Mouse (Mus musculus): Measurements from ENCODE around the gene Slc12a7. TPM values are rescaled to one million over a fixed set of nuclear protein-coding genes. Genes with fewer than 3 reads are reported as not detected.

The Slc12a7 gene
- polyA plus RNA-seq, 1 experiment: 94.5 TPM

- Histone ChIP-seq H3K36me3 (ENCODE audit: control insufficient read depth, insufficient read depth, low read length, poor library complexity, severe bottlenecking) (peaks cover 4% of the 10 kb centered on the region; the same call in 1 of the 2 replicates), H3K4me1 (ENCODE audit: control insufficient read depth, insufficient read depth, low read length) (peaks cover 6% of the 10 kb centered on the region), H3K27me3 (ENCODE audit: control insufficient read depth, insufficient read depth, low read length, poor library complexity, severe bottlenecking) (no peaks in the 10 kb centered on the region), H3K27ac (ENCODE audit: insufficient read depth, low read length) (peak overlapping the region; percentile 51), H3K9me3 (replicated peaks; ENCODE audit: control insufficient read depth, insufficient read depth, low read length, poor library complexity, severe bottlenecking) (no peaks in the 10 kb centered on the region), H3K9ac (ENCODE audit: low read depth, poor library complexity, severe bottlenecking) (0 out of 2 replicates have a peak overlapping the region, but pooled peaks have one; percentile 78), H3K4me3 (ENCODE audit: low read depth, low read length) (peak overlapping the region; percentile 78)
- TF ChIP-seq CTCF (IDR thresholded peaks at IDR 0.05; ENCODE audit: low read depth, low read length): no peak
- TF ChIP-seq POLR2A (IDR thresholded peaks at IDR 0.05; ENCODE audit: insufficient read depth, low read length): no peak
- TF ChIP-seq EP300 (IDR thresholded peaks at IDR 0.05; ENCODE audit: insufficient read depth, low read depth, low read length): no peak
Measured at GRCm38 (mm10) chr13:73765393-73765792, 32.5 kb downstream of the Slc12a7 start.

- H3K27ac ChIP-seq (ENCODE audit: insufficient read depth, low read length): 0 out of 2 replicates have a peak overlapping the region, but pooled peaks have one; percentile 45
- no peak overlapping the region; the same call in 1 of the 2 replicates for H3K9ac ChIP-seq (ENCODE audit: low read depth, poor library complexity, severe bottlenecking)
- H3K27me3 ChIP-seq (ENCODE audit: control insufficient read depth, insufficient read depth, low read length, poor library complexity, severe bottlenecking): no peaks in the 10 kb centered on the region
- TF ChIP-seq POLR2A (IDR thresholded peaks at IDR 0.05; ENCODE audit: insufficient read depth, low read length): no peak
- no peak for TF ChIP-seq EP300 (IDR thresholded peaks at IDR 0.05; ENCODE audit: insufficient read depth, low read depth, low read length)
- no peak for TF ChIP-seq CTCF (IDR thresholded peaks at IDR 0.05; ENCODE audit: low read depth, low read length)
- peaks cover 6% of the 10 kb centered on the region for H3K4me1 ChIP-seq (ENCODE audit: control insufficient read depth, insufficient read depth, low read length)
- no peak overlapping the region for H3K4me3 ChIP-seq (ENCODE audit: low read depth, low read length)
- peaks cover 4% of the 10 kb centered on the region; the same call in 1 of the 2 replicates for H3K36me3 ChIP-seq (ENCODE audit: control insufficient read depth, insufficient read depth, low read length, poor library complexity, severe bottlenecking)
- H3K9me3 ChIP-seq (replicated peaks; ENCODE audit: control insufficient read depth, insufficient read depth, low read length, poor library complexity, severe bottlenecking): no peaks in the 10 kb centered on the region
Measured at GRCm38 (mm10) chr13:73767224-73767623, 34.3 kb downstream of the Slc12a7 start.

- H3K27ac ChIP-seq (ENCODE audit: insufficient read depth, low read length): peak overlapping the region; percentile 45
- peaks cover 6% of the 10 kb centered on the region for H3K4me1 ChIP-seq (ENCODE audit: control insufficient read depth, insufficient read depth, low read length)
- H3K27me3 ChIP-seq (ENCODE audit: control insufficient read depth, insufficient read depth, low read length, poor library complexity, severe bottlenecking): no peaks in the 10 kb centered on the region
- peaks cover 4% of the 10 kb centered on the region; the same call in 1 of the 2 replicates for H3K36me3 ChIP-seq (ENCODE audit: control insufficient read depth, insufficient read depth, low read length, poor library complexity, severe bottlenecking)
- peak; percentile 95 for TF ChIP-seq EP300 (IDR thresholded peaks at IDR 0.05; ENCODE audit: insufficient read depth, low read depth, low read length)
- no peak for TF ChIP-seq POLR2A (IDR thresholded peaks at IDR 0.05; ENCODE audit: insufficient read depth, low read length)
- no peak overlapping the region; the same call in 1 of the 2 replicates for H3K9ac ChIP-seq (ENCODE audit: low read depth, poor library complexity, severe bottlenecking)
- no peaks in the 10 kb centered on the region for H3K9me3 ChIP-seq (replicated peaks; ENCODE audit: control insufficient read depth, insufficient read depth, low read length, poor library complexity, severe bottlenecking)
- peak overlapping the region; percentile 1; the same call in 1 of the 2 replicates for H3K4me3 ChIP-seq (ENCODE audit: low read depth, low read length)
Measured at GRCm38 (mm10) chr13:73767754-73768153, 34.9 kb downstream of the Slc12a7 start.

GRCm38 (mm10) chr13:73768311-73768710, 35.4 kb downstream of the Slc12a7 start:
- no peak overlapping the region for H3K9ac ChIP-seq (ENCODE audit: low read depth, poor library complexity, severe bottlenecking)
- H3K4me1 ChIP-seq (ENCODE audit: control insufficient read depth, insufficient read depth, low read length): peaks cover 6% of the 10 kb centered on the region

GRCm38 (mm10) chr13:73769916-73770682, 37.2 kb downstream of the Slc12a7 start:
- Histone ChIP-seq H3K4me3 (ENCODE audit: low read depth, low read length) (no peak overlapping the region), H3K4me1 (ENCODE audit: control insufficient read depth, insufficient read depth, low read length) (peaks cover 6% of the 10 kb centered on the region), H3K27me3 (ENCODE audit: control insufficient read depth, insufficient read depth, low read length, poor library complexity, severe bottlenecking) (no peaks in the 10 kb centered on the region), H3K9ac (ENCODE audit: low read depth, poor library complexity, severe bottlenecking) (no peak overlapping the region), H3K9me3 (replicated peaks; ENCODE audit: control insufficient read depth, insufficient read depth, low read length, poor library complexity, severe bottlenecking) (no peaks in the 10 kb centered on the region), H3K36me3 (ENCODE audit: control insufficient read depth, insufficient read depth, low read length, poor library complexity, severe bottlenecking) (peaks cover 4% of the 10 kb centered on the region), H3K27ac (ENCODE audit: insufficient read depth, low read length) (no peak overlapping the region)
- TF ChIP-seq POLR2A (IDR thresholded peaks at IDR 0.05; ENCODE audit: insufficient read depth, low read length): no peak
- TF ChIP-seq EP300 (IDR thresholded peaks at IDR 0.05; ENCODE audit: insufficient read depth, low read depth, low read length): no peak
- TF ChIP-seq CTCF (IDR thresholded peaks at IDR 0.05; ENCODE audit: low read depth, low read length): no peak

More at GRCm38 (mm10) chr13:73768311-73768710, 35.4 kb downstream of the Slc12a7 start:
- Histone ChIP-seq H3K9me3 (replicated peaks; ENCODE audit: control insufficient read depth, insufficient read depth, low read length, poor library complexity, severe bottlenecking) (no peaks in the 10 kb centered on the region), H3K27ac (ENCODE audit: insufficient read depth, low read length) (peak overlapping the region; percentile 45; the same call in 1 of the 2 replicates), H3K36me3 (ENCODE audit: control insufficient read depth, insufficient read depth, low read length, poor library complexity, severe bottlenecking) (peaks cover 4% of the 10 kb centered on the region; the same call in 1 of the 2 replicates), H3K4me3 (ENCODE audit: low read depth, low read length) (no peak overlapping the region; the same call in 1 of the 2 replicates), H3K27me3 (ENCODE audit: control insufficient read depth, insufficient read depth, low read length, poor library complexity, severe bottlenecking) (no peaks in the 10 kb centered on the region)
- TF ChIP-seq POLR2A (IDR thresholded peaks at IDR 0.05; ENCODE audit: insufficient read depth, low read length) (no peak), EP300 (IDR thresholded peaks at IDR 0.05; ENCODE audit: insufficient read depth, low read depth, low read length) (peak; percentile 69; the same call in 1 of the 2 replicates), CTCF (IDR thresholded peaks at IDR 0.05; ENCODE audit: low read depth, low read length) (no peak)

- Histone ChIP-seq H3K9me3 (replicated peaks; ENCODE audit: control insufficient read depth, insufficient read depth, low read length, poor library complexity, severe bottlenecking) (no peaks in the 10 kb centered on the region), H3K27me3 (ENCODE audit: control insufficient read depth, insufficient read depth, low read length, poor library complexity, severe bottlenecking) (no peaks in the 10 kb centered on the region), H3K4me1 (ENCODE audit: control insufficient read depth, insufficient read depth, low read length) (peaks cover 8% of the 10 kb centered on the region), H3K4me3 (ENCODE audit: low read depth, low read length) (no peak overlapping the region), H3K9ac (ENCODE audit: low read depth, poor library complexity, severe bottlenecking) (no peak overlapping the region), H3K27ac (ENCODE audit: insufficient read depth, low read length) (no peak overlapping the region), H3K36me3 (ENCODE audit: control insufficient read depth, insufficient read depth, low read length, poor library complexity, severe bottlenecking) (peaks cover 4% of the 10 kb centered on the region)
- TF ChIP-seq POLR2A (IDR thresholded peaks at IDR 0.05; ENCODE audit: insufficient read depth, low read length) (no peak), CTCF (IDR thresholded peaks at IDR 0.05; ENCODE audit: low read depth, low read length) (no peak), EP300 (IDR thresholded peaks at IDR 0.05; ENCODE audit: insufficient read depth, low read depth, low read length) (no peak)
Measured at GRCm38 (mm10) chr13:73771131-73771530, 38.2 kb downstream of the Slc12a7 start.

Measured in ES-Bruce4 (cell line).